Mouse (Mus musculus): ENCODE measurements around the gene Fgr.
"Not testable (repeated sequence)": the region's sequence is repeated elsewhere in the genome, so short reads cannot be mapped to it uniquely, and the experiment has no call there.

Fgr gene

GRCm38 (mm10) chr4:132997469-132998237 lies 23.8 kb downstream of the Fgr start:
- DNase-seq: no peak

GRCm38 (mm10) chr4:133002896-133003295 lies 29.0 kb downstream of the Fgr start:
- no peak for DNase-seq

DNA sequence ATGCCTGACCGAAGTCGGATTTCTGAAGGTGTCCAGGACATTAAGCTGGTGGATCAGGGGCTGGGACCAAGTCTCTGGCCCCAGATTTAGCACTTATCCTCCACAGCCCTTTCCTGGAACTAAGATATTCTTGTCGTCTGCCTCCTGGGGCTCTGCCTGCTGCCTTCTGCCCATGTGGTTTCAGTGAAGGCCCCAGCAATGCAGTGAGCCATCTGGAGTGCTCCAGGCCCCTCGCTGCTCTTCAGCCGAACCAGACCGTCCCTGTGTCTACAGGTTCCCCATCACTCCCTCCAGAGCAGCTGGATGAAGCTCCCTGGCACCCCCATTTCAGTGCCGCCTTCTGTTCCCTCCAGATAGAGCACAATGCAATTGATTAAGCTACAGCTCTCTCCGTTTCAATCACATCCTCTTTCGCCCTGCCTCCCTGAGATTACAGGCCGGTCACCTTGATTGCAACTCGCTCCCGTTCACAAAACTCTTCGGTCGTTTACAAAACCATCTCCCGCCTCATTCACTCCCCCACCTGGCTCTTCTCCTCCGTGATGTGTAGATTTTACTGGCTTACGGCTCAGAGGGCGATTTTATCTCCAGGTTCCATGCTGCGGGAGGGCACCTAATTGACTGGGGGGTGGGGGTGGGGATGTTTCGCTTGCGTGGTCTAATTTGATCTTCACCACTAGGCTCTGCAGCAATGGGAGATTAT lies 29.6 kb downstream of the Fgr start:
- no peak for DNase-seq

GRCm38 (mm10) chr4:133005233-133005632 lies 31.3 kb downstream of the Fgr start:
- DNase-seq: peak; percentile 45 to 64

GRCm38 (mm10) chr4:133005885-133006451 lies 32.1 kb downstream of the Fgr start:
- not testable (repeated sequence) for DNase-seq

DNA sequence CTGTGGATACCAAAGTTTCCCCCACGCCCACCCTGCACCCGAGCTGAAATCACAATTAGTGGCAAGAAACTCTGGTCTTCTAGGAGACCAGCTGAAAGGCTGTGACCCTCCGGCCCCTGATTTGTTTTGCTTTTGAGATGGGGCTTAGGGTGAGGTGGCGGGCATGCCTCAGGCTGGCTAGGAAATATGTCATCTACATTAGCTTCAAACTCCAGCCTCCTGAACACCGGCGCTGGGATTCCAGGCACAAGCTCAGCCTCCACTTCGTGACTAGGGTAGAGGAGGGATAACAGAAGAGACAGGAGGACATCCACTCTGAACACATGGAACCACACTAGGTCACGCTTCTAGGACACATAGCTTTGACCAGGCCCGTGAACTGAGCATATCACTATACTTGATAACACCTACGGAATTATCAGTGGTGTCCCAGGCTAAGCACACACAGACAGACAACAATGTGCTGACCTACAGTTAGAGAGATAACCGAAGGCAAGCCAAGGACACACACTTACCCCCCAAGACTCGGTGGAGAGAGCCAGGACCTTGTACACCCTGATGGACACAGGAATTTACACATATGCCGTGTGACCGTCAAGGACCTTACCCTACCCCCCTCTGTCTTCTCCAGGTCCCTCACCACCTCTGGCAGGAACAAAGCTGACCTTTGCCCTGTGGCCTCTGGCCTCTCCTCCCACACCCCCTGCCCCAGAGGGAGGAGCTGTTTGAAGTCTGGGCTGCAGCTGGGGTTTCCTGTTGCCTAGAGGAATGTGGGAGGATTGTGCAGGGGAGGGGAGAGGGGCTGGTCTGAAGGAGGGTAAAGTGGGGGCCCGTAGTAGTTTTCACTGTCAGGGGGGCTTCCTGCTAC lies 33.9 kb downstream of the Fgr start:
- DNase-seq: no peak

- DNase-seq: no peak
Observed at GRCm38 (mm10) chr4:133009131-133009530, 35.2 kb downstream of the Fgr start.

GRCm38 (mm10) chr4:133009676-133010075 lies 35.8 kb downstream of the Fgr start:
- no peak for DNase-seq

DNA sequence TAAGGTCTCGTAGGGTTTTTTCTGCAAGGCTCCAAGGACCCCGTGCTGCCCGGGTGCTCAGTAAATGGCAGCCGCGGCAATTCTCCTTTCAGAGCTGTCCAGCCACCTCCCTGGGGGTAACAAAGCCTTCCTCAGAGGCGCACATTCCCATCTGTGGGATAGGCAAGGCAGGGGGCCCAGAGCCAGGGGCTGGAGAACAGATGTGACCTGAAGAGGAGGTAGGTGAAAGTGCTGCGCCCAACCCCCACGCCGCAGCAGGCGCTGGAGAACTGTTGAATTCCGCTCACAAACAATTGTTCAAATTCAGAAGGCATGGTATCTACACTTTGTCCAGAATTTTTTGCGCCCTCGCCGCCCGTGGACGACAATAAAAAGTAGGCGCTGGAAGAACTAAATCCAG lies 36.7 kb downstream of the Fgr start:
- DNase-seq: peak in 1 of 2 experiments; percentile 43

DNA sequence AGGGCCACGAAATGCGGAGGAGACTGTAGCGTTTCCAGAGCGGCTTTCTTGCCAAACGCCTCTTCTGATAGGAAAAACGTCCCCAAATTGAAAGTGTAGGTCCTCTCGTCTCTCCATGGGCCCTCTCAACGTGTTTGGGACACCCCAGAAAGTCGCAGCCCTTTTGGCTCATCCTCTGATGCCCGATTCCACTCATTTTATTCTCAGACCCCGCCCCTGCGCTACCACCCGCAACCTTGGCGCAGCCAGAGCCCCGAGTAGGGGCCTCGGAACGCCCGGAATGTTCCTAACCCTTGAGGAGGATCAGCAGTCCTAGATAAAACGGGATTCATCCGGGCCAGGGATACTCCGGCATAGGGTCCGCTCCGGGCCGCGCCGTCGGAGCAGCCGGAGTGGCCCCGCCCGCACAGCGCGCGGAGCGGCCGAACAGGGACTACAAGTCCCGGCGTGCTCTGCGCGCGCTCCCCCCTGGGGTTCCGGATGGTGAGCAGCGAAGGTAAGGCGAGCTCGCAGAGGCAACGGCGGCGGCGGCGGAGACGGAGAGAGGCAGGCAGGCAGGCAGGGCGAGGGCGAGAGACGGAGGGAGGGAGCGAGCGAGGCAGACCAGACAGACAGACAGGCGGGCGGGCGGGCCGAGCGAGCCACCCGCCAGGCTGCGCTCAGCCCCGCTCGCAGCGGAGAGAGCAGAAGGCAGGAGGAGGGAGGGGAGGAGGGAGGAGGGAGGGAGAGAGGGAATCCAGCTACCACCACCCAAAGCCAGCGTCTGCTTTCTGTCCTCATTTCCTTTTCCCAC lies 37.3 kb downstream of the Fgr start, which contains the start of gene Ahdc1:
Gene Ahdc1 (plus strand): TSS at position 233 of the 793 bp plus-strand sequence.
- DNase-seq: peak; percentile 90 to 92

DNA sequence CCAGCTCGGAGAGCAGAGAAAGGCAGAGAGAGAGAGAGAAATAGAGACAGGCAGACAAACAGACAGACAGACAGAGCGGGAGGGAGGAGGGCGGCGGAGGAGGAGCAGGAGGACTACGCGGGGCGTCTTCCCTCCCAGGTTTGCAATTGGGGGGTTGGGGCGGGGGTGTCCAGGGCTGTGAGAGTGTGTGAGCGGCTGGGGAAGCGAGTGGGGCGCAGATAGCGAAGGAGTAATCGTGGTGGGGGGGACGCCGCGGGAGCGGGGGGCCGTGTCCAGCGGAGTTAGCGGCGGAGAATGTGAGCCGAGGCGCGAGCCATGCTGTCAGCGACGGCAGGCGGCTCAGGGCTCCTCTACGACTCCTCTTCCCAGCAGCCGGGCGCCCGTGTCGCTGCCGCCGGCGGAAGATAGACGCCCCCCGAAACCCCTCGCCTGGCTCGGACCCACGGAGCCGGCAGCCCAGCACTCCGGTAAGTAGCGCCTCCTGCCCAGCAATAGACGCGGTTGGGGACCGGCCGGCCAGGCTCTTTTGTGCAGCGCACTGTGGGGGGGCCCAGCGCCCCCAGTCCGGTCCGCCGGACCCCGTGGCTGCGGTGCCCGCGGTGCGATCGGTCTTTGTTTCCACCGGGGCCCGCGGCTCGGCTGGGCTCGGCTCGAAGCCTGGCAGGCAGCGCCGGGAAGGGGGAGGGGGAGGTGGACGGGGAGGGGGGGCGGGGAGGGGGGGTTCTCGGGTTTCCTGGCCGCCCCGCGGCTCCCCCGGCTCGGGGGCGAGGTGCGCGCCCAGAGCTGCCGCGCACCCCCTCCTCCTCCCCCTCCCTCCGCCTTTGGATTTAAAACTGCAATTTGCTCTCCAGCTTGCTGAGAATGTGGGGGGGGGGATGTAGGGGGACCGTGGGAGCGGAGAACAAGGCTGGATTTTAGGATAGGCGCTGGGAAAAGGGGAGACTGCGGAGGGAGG lies 38.2 kb downstream of the Fgr start:
- peak; percentile 55 to 57 for DNase-seq

DNA sequence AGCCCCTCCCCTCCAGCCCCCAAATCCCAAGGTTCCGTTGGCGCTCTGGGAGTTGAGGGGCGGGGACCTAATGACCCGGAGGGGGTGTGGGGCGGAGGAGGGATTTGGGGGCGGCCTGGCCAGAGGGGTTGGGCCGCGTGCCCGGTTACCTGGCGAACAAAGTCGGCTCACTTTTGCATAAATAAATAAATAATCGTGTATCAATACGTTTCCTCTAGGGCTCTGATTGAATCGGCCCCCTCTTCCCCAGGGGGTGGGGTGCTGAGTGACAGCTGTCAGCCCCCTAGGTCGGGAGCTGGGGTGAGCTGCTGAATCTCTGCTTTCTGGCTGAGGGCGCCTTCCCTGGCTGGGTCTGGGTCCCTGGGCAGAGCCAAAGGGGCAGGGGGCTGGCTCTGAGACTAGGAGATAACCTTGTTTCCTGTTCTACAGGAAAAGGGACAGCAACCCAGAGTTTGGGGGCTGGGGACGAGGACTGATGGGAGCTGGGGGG lies 38.9 kb downstream of the Fgr start:
- DNase-seq: peak; percentile 40 to 60

DNA sequence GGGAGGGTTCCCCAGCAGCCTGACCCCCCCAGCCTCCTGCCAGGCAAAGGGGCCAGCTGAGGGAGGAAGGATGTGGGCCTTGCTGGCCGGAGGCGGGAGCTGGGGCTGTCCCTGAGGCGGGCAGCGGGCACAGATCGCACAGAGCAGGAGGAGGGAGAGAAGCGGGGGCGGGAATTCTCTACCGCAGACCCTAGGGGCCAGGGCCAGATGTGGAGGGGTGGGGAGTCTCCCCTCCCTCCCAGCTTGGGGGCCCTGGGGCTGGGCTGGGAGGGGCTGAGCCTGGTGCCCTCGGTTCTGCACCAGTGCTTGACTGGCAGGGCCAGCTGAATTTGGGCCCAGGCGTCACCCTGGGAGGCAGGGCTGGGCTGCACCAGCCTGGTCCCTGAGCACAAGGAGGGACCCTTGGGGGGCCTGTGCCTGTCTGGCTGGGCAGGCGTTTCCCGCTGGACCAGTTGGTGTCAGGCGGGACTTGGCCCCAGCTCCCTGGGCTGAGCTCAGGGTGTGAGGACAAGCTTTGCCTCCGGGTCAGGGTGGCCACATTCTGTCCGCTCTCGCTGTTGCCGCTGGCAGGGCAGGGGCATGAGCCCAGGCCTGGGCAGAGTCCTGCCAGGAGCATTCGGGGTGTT lies 39.5 kb downstream of the Fgr start:
- peak; percentile 39 to 51 for DNase-seq

GRCm38 (mm10) chr4:133014088-133014487 lies 40.2 kb downstream of the Fgr start:
- DNase-seq: no peak

GRCm38 (mm10) chr4:133014896-133015709 lies 41.2 kb downstream of the Fgr start:
- no peak for DNase-seq

DNA sequence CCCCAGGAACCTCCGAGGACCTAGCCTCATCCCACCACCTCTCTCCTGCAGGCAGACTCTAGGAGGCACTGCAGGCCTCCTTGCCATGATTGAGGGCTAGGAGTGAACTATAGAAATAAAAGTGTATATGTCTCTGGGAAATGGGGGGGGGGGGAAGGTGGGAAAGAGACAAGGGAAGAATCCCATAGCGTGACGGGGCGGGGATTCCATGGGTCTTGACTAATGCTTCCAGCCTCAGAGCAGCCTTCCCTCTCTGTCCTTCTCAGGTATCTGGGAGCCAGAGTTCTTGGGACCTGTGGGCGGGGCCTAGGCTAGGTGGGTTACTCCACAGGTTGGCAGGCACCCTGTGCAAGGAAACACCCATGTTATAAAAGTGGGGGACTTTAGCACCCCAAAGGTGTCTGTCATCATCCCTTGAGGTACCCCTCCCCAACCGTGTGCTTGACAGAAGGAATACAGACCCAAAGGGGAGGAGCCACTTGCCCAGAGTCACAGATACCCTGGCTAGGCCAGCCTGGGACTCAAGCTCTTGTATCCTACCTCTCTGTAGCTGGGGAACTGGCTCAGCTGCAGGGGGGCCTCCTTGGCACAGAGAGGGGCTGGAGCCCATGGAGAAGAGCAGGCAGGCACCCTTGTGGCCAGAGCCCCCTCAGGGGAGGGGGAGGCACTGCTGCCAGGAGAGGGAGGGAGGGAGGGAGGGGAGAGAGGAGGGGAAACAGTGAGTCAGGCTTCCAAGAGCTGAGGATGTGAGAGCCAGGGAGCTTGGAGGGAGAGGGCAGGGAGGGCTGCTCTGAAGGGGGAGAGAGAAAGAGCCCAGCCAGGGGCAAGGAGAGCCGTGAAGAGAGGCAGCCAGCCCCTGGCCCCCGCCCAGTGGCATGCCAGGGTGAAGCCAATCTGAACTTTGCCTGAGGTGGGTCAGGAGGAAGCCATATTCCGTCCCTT lies 42.1 kb downstream of the Fgr start:
- no peak for DNase-seq

DNA sequence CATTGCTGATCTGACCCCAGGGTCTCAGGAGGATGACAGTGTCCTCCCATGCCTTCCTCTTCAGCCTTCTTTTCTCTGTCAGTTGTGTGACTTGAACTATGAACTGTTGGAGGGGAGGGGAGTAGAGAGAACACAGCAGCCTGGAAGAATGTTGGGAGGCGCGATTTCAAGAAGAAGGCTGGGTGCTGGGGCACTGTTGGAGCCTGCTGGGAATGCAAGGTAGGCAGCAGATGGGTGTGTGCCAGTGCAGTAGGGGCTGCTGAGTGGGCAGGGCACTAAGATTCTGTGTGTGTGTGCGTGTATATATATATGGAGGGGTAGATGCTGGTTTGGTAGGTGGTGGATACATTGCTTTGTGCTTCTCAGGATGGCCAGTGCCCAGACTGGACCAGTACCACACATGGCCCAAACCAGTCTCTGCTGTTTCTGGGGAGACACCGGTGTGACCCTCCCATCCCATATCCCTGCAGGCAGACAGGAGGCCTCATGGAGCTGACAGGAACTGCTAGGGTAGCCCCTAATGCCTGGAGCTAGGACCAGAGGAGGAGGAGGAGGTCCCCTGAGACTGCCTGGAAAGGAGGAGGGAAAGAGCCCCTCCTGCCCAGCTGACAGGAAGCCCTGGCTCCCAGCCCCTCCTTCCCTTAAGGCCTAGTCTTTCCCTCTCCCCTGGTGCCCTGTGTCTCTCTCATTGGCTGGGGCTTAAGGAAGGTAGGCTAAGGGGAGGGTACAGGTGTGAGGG lies 43.0 kb downstream of the Fgr start:
- no peak for DNase-seq
